Mouse (Mus musculus): ENCODE data around the gene Gm42906. TPM values are rescaled to one million over a fixed set of nuclear protein-coding genes. Genes with fewer than 3 reads are reported as not detected.

Gene Gm42906
- polyA plus RNA-seq (2012; rRNA removed): not detected in 2 replicates
- polyA plus RNA-seq (2014; fragmentation: Nextera tagmentation; extraction: Ambion mirVana): not detected in 2 replicates

DNA sequence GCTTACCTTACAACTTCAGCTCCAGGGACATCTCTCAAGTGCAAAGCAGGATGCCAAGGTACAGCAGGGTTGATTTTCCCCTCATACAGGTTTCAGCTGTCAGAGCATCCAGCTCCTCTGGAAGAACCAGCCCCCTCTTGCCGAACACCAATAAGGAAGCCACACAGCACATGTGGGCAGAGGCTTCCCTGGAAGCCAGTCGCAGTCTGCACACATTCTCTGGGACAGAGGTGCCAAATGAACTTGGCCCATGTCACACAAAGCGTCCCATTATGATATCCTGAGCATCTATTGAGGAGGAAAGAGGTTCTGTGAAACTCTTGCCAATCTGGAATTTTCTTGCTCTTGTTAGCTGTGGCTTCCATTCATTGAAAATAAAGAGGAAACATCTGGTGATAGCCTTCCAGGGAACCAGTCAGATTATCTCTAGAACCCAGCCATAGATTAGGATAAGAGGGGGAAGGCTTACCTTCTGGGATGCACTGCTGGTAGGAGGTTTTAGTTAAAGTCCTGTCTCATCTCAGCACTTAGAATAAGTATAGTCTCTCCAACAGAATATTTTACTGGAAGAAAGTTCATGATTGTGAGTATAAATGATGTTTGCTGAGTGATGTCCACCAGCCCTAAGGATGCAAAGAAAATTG lies at the start of gene Gm42906:
Gene Gm42906 (minus strand): TSS at position 51 of the 644 bp plus-strand sequence.
- DNase-seq (ENCODE audit: low read depth in 3 of 3, low spot score in 3 of 3) (no peak), ATAC-seq (ENCODE audit: insufficient read depth) (peak; percentile 38)
- H3K9me3 ChIP-seq (ENCODE audit: control insufficient read depth, low read length): no peaks in the 10 kb centered on the region
- H3K4me2 ChIP-seq (ENCODE audit: low read depth): no peak within 1 kb of the TSS
- TF ChIP-seq EP300 (IDR thresholded peaks at IDR 0.05; ENCODE audit: low read depth) (no peak), CTCF (IDR thresholded peaks at IDR 0.05; ENCODE audit: low read depth) (no peak)
- 16% methylated on average over 3 of the region's 3 CpGs for WGBS (ENCODE audit: insufficient replicate concordance)
- no peak within 1 kb of the TSS for H3K9ac ChIP-seq (replicated peaks)
- H3K4me1 ChIP-seq (replicated peaks; ENCODE audit: control insufficient read depth in 2 of 2, insufficient read depth in 2 of 2, low read length in 1 of 2): peaks cover 5 to 13% of the 10 kb centered on the region in 2 experiments; a peak in 3 of 4 replicates
- H3K27ac ChIP-seq: no peak within 1 kb of the TSS
- H3K4me3 ChIP-seq (ENCODE audit: insufficient read depth in 1 of 2, low read depth in 2 of 2, low read length in 2 of 2): no peak within 1 kb of the TSS
- H3K36me3 ChIP-seq (replicated peaks; ENCODE audit: control insufficient read depth, insufficient read depth, low read depth): no peaks in the 10 kb centered on the region
- no peaks in the 10 kb centered on the region for H3K27me3 ChIP-seq (ENCODE audit: control insufficient read depth, insufficient read depth, low read length)

DNA sequence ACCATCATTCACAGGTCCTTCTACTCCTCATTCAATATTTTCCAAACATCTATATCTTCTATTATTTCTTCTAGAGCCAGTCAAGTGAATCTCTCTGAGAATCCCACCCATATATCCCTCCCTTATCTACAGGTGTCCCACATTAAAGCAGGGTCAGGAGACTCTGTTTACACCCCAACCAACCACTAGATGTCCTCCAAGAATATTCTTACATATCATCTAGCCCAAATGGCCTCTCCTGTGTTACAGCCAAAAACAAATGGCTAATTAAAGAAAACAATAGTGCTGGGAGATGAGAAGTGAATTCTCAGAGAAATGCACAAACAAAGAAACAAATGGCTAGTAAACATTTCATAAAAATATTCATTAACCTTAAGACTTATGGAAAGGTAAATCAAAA lies 17.7 kb upstream of the Gm42906 start:
- TF ChIP-seq EP300 (IDR thresholded peaks at IDR 0.05; ENCODE audit: low read depth) (no peak), CTCF (IDR thresholded peaks at IDR 0.05; ENCODE audit: low read depth) (no peak; the same call in 1 of the 2 replicates)
- Histone ChIP-seq H3K9ac (replicated peaks) (no peak overlapping the region), H3K4me1 (replicated peaks; ENCODE audit: control insufficient read depth in 2 of 2, insufficient read depth in 2 of 2, low read length in 1 of 2) (no peaks in the 10 kb centered on the region), H3K4me3 (ENCODE audit: insufficient read depth in 1 of 2, low read depth in 2 of 2, low read length in 2 of 2) (no peak overlapping the region), H3K27ac (no peak overlapping the region), H3K36me3 (replicated peaks; ENCODE audit: control insufficient read depth, insufficient read depth, low read depth) (no peaks in the 10 kb centered on the region), H3K9me3 (ENCODE audit: control insufficient read depth, low read length) (no peaks in the 10 kb centered on the region), H3K27me3 (ENCODE audit: control insufficient read depth, insufficient read depth, low read length) (no peaks in the 10 kb centered on the region), H3K4me2 (ENCODE audit: low read depth) (no peak overlapping the region)
- no peak for ATAC-seq (ENCODE audit: insufficient read depth)
- DNase-seq (ENCODE audit: low read depth in 3 of 3, low spot score in 3 of 3): no peak

- no peaks in the 10 kb centered on the region for H3K4me1 ChIP-seq (replicated peaks; ENCODE audit: control insufficient read depth in 2 of 2, insufficient read depth in 2 of 2, low read length in 1 of 2)
- H3K27ac ChIP-seq: no peak overlapping the region
- ATAC-seq (ENCODE audit: insufficient read depth): peak; percentile 50; the same call in 1 of the 2 replicates
- no peak for DNase-seq (ENCODE audit: low read depth in 3 of 3, low spot score in 3 of 3)
- H3K9me3 ChIP-seq (ENCODE audit: control insufficient read depth, low read length): no peaks in the 10 kb centered on the region
- TF ChIP-seq EP300 (IDR thresholded peaks at IDR 0.05; ENCODE audit: low read depth): no peak
- TF ChIP-seq CTCF (IDR thresholded peaks at IDR 0.05; ENCODE audit: low read depth): no peak
- H3K36me3 ChIP-seq (replicated peaks; ENCODE audit: control insufficient read depth, insufficient read depth, low read depth): no peaks in the 10 kb centered on the region
- H3K4me2 ChIP-seq (ENCODE audit: low read depth): no peak overlapping the region
- no peak overlapping the region for H3K4me3 ChIP-seq (ENCODE audit: insufficient read depth in 1 of 2, low read depth in 2 of 2, low read length in 2 of 2)
- no peak overlapping the region for H3K9ac ChIP-seq (replicated peaks)
- H3K27me3 ChIP-seq (ENCODE audit: control insufficient read depth, insufficient read depth, low read length): no peaks in the 10 kb centered on the region
These were observed 7.1 kb upstream of the Gm42906 start for GRCm38 (mm10) chr5:151435106-151435505.

DNA sequence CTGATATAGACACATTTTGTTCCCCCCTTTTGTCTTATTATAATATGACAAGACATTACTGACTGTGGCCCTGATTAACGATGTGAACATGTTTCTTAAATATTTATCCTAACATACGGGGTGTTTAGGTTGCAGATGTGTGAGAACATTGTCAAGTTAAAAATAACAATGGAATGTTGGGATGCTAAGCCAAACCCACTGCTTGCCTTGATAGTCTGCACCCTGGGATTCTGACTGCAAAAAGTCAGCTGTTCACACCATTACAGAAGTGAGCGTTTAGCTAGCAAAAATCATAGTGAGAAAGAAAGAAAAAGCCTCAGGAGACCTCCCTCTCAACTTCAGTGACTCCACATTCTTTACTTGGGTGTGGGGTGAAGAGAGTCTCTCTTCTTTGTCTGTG lies 1.5 kb downstream of the Gm42906 start:
- Histone ChIP-seq H3K4me1 (replicated peaks; ENCODE audit: control insufficient read depth in 2 of 2, insufficient read depth in 2 of 2, low read length in 1 of 2) (peaks cover 5 to 13% of the 10 kb centered on the region in 2 experiments; a peak in 3 of 4 replicates), H3K9me3 (ENCODE audit: control insufficient read depth, low read length) (no peaks in the 10 kb centered on the region), H3K27me3 (ENCODE audit: control insufficient read depth, insufficient read depth, low read length) (no peaks in the 10 kb centered on the region), H3K36me3 (replicated peaks; ENCODE audit: control insufficient read depth, insufficient read depth, low read depth) (no peaks in the 10 kb centered on the region), H3K27ac (no peak overlapping the region), H3K4me3 (ENCODE audit: insufficient read depth in 1 of 2, low read depth in 2 of 2, low read length in 2 of 2) (no peak overlapping the region), H3K4me2 (ENCODE audit: low read depth) (no peak overlapping the region), H3K9ac (replicated peaks) (no peak overlapping the region)
- ATAC-seq (ENCODE audit: insufficient read depth) (no peak), DNase-seq (ENCODE audit: low read depth in 3 of 3, low spot score in 3 of 3) (no peak)
- WGBS (ENCODE audit: insufficient replicate concordance): 53% methylated on average over 3 of the region's 3 CpGs
- no peak for TF ChIP-seq EP300 (IDR thresholded peaks at IDR 0.05; ENCODE audit: low read depth)
- TF ChIP-seq CTCF (IDR thresholded peaks at IDR 0.05; ENCODE audit: low read depth): no peak

GRCm38 (mm10) chr5:151422692-151423091 lies 5.3 kb downstream of the Gm42906 start:
- WGBS (ENCODE audit: insufficient replicate concordance): 82% methylated on average over 6 of the region's 6 CpGs
- Histone ChIP-seq H3K9me3 (ENCODE audit: control insufficient read depth, low read length) (no peaks in the 10 kb centered on the region), H3K9ac (replicated peaks) (no peak overlapping the region), H3K27me3 (ENCODE audit: control insufficient read depth, insufficient read depth, low read length) (no peaks in the 10 kb centered on the region), H3K4me2 (ENCODE audit: low read depth) (no peak overlapping the region), H3K27ac (no peak overlapping the region), H3K36me3 (replicated peaks; ENCODE audit: control insufficient read depth, insufficient read depth, low read depth) (no peaks in the 10 kb centered on the region), H3K4me3 (ENCODE audit: insufficient read depth in 1 of 2, low read depth in 2 of 2, low read length in 2 of 2) (no peak overlapping the region), H3K4me1 (replicated peaks; ENCODE audit: control insufficient read depth in 2 of 2, insufficient read depth in 2 of 2, low read length in 1 of 2) (peaks cover 18 to 25% of the 10 kb centered on the region in 2 experiments)
- DNase-seq (ENCODE audit: low read depth in 3 of 3, low spot score in 3 of 3): no peak
- no peak for TF ChIP-seq CTCF (IDR thresholded peaks at IDR 0.05; ENCODE audit: low read depth)
- ATAC-seq (ENCODE audit: insufficient read depth): no peak
